Mouse (Mus musculus) thymus, adult 2 months (tissue): Measurements from ENCODE around the gene 4930544D05Rik. TPM values are rescaled to one million over a fixed set of nuclear protein-coding genes. Genes with fewer than 3 reads are reported as not detected.

Source experiments
- DNase-seq: peaks from one replicate; pipeline ENCODE4 v3.0.0; 2021
- H3K27ac ChIP-seq: fragments of 200-500 bp; 2 replicates; pipeline ENCODE4 v1.5.1; 2012; ENCODE audit warnings: low read length, control low read depth; ENCODE audit not compliant: control insufficient read depth, insufficient read depth
- H3K27me3 ChIP-seq: fragments of 200-500 bp; 2 replicates; pipeline ENCODE4 v1.6.1; 2012; ENCODE audit warnings: mild to moderate bottlenecking, low read length, moderate library complexity, mixed read lengths; ENCODE audit not compliant: control insufficient read depth, insufficient read depth
- H3K36me3 ChIP-seq: fragments of 200-500 bp; 2 replicates; pipeline ENCODE4 v1.6.1; 2012; ENCODE audit warnings: mild to moderate bottlenecking, low read length, moderate library complexity; ENCODE audit not compliant: control insufficient read depth, insufficient read depth
- H3K4me1 ChIP-seq: fragments of 200-500 bp; replicated peaks from 2 replicates; pipeline ENCODE4 v1.6.1; 2012; ENCODE audit warnings: low read length; ENCODE audit not compliant: control insufficient read depth, insufficient read depth
- H3K4me3 ChIP-seq: fragments of 200-500 bp; 2 replicates; pipeline ENCODE4 v1.5.1; 2012; ENCODE audit warnings: mild to moderate bottlenecking, low read length, control low read depth, moderate library complexity; ENCODE audit not compliant: control insufficient read depth, insufficient read depth
- CTCF ChIP-seq: fragments of 200-500 bp; IDR thresholded peaks from 2 replicates; pipeline ENCODE4 v1.5.1; 2012; ENCODE audit warnings: mild to moderate bottlenecking, control low read depth, low read length, moderate library complexity, borderline replicate concordance; ENCODE audit not compliant: control insufficient read depth, poor library complexity, insufficient read depth; ENCODE audit errors: extremely low read depth
- POLR2A ChIP-seq: fragments of 200-500 bp; IDR thresholded peaks from 2 replicates; pipeline ENCODE4 v1.6.1; 2012; ENCODE audit warnings: mild to moderate bottlenecking, low read length, control low read depth, moderate library complexity; ENCODE audit not compliant: control insufficient read depth, poor library complexity, insufficient read depth; ENCODE audit errors: extremely low read depth
- WGBS: fragments of 180-500 bp; shearing (Covaris S2); methylation state at CpG from one replicate; pipeline ENCODE4 v1.1.7; 2018; 5-methylcytosine and 5-hydroxymethylcytosine counted together
- polyA plus RNA-seq: library from polyadenylated mRNA; depleted of rRNA; stranded (reverse); fragments of >200 nt; gene quantifications from 2 replicates; pipeline ENCODE4 v1.2.3, GENCODE M21; 2012

4930544D05Rik gene
- polyA plus RNA-seq, 1 experiment: 0.15 TPM

- TF ChIP-seq CTCF: no peak
- no peak for TF ChIP-seq POLR2A
- 91% methylated on average over 4 of the region's 4 CpGs for WGBS
- no peaks in the 10 kb centered on the region for H3K27me3 ChIP-seq
- no peak overlapping the region for H3K4me3 ChIP-seq
- no peaks in the 10 kb centered on the region for H3K4me1 ChIP-seq
- no peak for DNase-seq
- H3K36me3 ChIP-seq: no peaks in the 10 kb centered on the region
- no peak overlapping the region for H3K27ac ChIP-seq
These were observed 20.0 kb downstream of the 4930544D05Rik start for GRCm38 (mm10) chr11:70635601-70636000.

- 100% methylated on average over 1 of the region's 1 CpGs for WGBS
- no peaks in the 10 kb centered on the region for H3K27me3 ChIP-seq
These were observed 22.1 kb downstream of the 4930544D05Rik start for GRCm38 (mm10) chr11:70637764-70638163.

GRCm38 (mm10) chr11:70638293-70638692, 22.6 kb downstream of the 4930544D05Rik start:
- Histone ChIP-seq H3K4me1 (no peaks in the 10 kb centered on the region), H3K27me3 (no peaks in the 10 kb centered on the region), H3K36me3 (no peaks in the 10 kb centered on the region), H3K27ac (no peak overlapping the region), H3K4me3 (no peak overlapping the region)
- DNase-seq: no peak
- 90% methylated on average over 1 of the region's 1 CpGs for WGBS
- TF ChIP-seq CTCF (no peak), POLR2A (no peak)

More at GRCm38 (mm10) chr11:70637764-70638163, 22.1 kb downstream of the 4930544D05Rik start:
- Histone ChIP-seq H3K27ac (no peak overlapping the region), H3K4me1 (no peaks in the 10 kb centered on the region), H3K36me3 (no peaks in the 10 kb centered on the region), H3K4me3 (no peak overlapping the region)
- DNase-seq: no peak
- no peak for TF ChIP-seq POLR2A
- TF ChIP-seq CTCF: no peak

- TF ChIP-seq POLR2A: no peak
- no peak for TF ChIP-seq CTCF
These were observed 23.1 kb downstream of the 4930544D05Rik start, which contains the start of gene Gp1ba for GRCm38 (mm10) chr11:70638714-70639278. Gene Gp1ba (plus strand): TSS chr11:70639122.

DNA sequence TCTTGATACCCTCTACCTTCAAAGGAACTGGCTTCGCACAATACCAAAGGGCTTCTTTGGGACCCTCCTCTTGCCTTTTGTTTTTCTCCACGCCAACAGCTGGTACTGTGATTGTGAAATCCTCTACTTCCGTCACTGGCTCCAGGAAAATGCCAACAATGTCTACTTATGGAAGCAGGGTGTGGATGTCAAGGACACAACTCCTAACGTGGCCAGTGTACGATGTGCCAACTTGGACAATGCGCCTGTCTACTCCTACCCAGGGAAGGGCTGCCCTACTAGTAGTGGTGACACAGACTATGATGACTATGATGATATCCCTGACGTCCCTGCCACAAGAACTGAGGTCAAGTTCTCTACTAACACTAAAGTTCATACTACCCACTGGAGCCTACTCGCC, 24.3 kb downstream of the 4930544D05Rik start:
- DNase-seq: no peak
- Histone ChIP-seq H3K4me1 (no peaks in the 10 kb centered on the region), H3K27me3 (no peaks in the 10 kb centered on the region), H3K36me3 (no peaks in the 10 kb centered on the region), H3K4me3 (no peak overlapping the region), H3K27ac (no peak overlapping the region)
- TF ChIP-seq CTCF: no peak
- no peak for TF ChIP-seq POLR2A
- 95% methylated on average over 8 of the region's 8 CpGs for WGBS

More at GRCm38 (mm10) chr11:70638714-70639278, 23.1 kb downstream of the 4930544D05Rik start, which contains the start of gene Gp1ba:
- 10% methylated on average over 5 of the region's 5 CpGs for WGBS
- no peak for DNase-seq
- H3K27me3 ChIP-seq: no peaks in the 10 kb centered on the region
- H3K27ac ChIP-seq: no peak within 1 kb of the TSS
- H3K4me3 ChIP-seq: no peak within 1 kb of the TSS
- H3K36me3 ChIP-seq: no peaks in the 10 kb centered on the region
- no peaks in the 10 kb centered on the region for H3K4me1 ChIP-seq

- no peaks in the 10 kb centered on the region for H3K36me3 ChIP-seq
- TF ChIP-seq CTCF (no peak), POLR2A (no peak)
- no peak overlapping the region for H3K27ac ChIP-seq
- peaks cover 12% of the 10 kb centered on the region for H3K4me1 ChIP-seq
- 89% methylated on average over 7 of the region's 7 CpGs for WGBS
- no peak overlapping the region for H3K4me3 ChIP-seq
- DNase-seq: no peak
- H3K27me3 ChIP-seq: no peaks in the 10 kb centered on the region
These were observed 25.6 kb downstream of the 4930544D05Rik start for GRCm38 (mm10) chr11:70641241-70641640.
